Mouse (Mus musculus): ENCODE measurements around the gene Fam3c.
"Not testable (repeated sequence)": the region's sequence is repeated elsewhere in the genome, so short reads cannot be mapped to it uniquely, and the experiment has no call there.

Fam3c gene

DNA sequence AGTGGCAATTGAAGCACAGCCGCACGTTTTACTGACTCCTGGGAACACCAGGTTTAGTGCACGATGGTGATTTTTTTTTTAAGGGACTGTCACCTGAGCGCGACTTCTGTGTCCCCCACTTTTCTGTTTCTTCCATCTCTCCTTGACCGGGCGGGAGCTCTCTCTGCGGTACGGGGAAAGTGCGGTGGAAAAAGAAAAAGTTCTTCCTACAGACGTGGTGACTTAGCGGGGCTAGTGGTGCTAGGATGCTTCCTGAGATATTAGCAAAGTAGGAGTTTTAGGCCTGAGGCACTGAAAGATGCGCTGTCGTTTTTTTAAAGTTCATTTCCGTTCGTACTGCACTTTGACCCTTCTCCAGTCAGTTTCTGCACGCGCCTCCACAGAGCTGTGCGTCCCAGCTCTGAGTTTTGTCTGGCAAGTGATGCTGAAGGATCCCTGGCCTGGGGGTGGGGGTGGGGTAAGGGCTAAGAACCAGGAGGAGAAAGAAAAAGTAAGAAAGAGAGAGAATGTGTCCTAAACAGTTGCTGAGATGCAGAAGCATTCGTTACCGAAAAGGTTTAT lies 66.5 kb downstream of the Fam3c start:
- DNase-seq, result no peak

DNA sequence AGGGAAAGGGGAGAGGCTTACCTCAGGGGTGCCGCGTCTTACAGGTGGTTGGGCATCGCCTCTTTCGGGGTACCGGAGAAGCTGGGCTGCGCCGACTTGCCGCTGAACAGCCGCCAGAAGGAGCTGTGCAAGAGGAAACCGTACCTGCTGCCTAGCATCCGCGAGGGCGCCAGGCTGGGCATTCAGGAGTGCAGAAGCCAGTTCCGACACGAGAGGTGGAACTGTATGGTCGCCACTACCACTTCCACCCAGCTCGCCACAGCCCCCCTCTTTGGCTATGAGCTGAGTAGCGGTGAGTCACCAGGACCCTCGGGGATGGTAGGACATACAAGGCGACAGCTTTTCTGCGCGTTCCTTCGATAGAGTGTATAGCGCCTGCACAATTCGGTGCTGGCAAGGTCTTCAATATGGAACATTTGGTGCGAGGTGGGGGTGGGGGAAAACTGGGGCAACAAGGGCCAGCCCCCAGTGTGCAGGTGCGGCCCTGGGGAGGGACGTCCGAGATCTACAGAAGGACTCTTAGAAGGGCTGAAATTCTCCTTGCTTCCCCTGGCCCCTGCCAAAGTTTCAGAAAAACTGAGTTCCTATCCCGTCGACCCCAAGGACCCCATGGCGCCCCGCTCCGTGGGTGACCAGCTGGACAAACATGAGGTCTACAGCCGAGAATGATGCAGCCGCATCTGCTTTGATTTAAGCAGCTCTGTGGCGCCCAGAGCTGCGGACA lies 67.1 kb downstream of the Fam3c start:
- no peak for DNase-seq

DNA sequence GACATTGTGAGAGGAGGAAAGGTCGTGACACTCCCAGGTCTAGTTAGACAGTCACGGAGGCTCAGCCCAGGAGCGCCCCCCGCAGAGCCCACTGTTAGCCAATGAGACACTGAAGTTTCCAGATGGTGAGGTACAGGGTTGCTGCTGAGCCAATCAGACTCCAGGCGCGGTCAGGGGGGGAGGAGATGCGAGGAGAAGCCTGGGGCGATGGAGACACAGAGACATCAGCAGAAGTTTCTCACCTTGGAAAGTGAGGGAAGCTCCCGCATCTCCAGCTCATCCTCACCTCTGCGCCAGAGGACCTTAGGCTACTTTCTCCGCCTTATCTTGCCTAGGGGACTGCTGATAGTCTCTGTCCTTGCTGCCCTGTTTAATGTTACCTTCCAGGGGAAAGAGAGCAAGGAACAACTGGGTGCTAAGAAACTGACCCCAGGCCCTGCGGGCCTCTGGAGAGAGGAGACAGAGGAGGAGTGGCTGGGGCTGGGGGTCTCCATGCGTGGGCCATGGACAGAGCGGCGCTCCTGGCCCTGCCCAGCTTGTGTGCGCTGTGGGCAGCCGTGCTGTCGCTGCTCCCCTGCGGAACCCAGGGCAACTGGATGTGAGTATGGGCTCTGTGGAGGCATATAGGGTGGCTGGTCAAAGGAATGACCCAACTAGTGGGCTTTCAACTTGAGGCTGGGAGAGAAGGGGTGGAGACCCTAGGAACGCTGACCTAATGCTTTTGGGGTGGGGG lies 67.9 kb downstream of the Fam3c start, which contains the start of gene Wnt16:
Gene Wnt16 (plus strand): TSS at position 224 of the 733 bp plus-strand sequence.
- DNase-seq, result no peak

DNA sequence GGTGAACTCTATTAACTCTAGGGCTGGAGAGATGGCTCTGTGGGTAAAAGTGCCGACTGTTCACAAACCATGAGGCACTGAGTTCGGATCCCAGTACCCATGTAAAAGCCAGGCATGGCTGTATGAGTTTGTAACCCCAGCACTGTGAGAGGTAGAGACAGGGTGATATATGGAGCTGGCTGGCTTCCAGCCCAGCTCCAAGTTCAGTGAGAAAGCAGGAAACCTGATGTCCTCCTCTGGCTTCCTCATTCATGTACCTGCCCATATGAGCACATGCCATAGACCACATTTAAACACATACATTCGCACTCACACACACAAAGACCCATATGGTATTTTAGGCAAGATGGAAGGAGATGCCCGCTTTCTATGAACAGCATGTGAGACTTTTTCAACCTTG lies 73.6 kb downstream of the Fam3c start:
- DNase-seq, result no peak

DNA sequence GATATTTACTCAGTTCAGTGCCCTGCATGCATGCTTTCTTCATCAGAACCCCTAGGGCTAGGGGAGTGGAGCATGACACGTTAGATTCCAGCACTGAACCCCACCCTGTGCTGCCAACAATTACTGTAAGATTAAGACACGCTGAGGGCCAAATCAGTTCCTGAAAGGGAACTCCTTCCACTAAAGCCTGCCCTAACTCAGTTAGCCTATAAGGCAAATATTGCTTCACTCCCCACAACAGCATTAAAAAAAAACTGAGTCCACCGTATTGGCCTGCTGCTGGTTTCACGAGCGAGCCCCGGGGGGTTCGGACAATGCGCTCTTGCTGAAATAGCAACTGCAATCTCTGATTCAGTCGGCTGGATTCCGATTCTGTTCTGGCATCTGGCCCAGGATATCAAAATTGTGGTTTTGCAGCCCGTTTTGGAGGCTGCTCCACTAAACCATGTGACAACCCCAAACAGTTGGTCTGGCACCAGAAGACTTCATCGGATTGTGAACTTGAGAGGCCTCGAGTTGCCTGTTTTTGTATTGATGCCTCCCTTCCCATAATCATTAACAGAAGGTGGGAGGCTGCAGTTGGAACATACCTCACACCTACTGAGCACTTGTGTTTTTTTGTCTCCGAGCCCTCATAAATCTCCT lies 75.7 kb downstream of the Fam3c start:
- DNase-seq, result peak; percentile 6

DNA sequence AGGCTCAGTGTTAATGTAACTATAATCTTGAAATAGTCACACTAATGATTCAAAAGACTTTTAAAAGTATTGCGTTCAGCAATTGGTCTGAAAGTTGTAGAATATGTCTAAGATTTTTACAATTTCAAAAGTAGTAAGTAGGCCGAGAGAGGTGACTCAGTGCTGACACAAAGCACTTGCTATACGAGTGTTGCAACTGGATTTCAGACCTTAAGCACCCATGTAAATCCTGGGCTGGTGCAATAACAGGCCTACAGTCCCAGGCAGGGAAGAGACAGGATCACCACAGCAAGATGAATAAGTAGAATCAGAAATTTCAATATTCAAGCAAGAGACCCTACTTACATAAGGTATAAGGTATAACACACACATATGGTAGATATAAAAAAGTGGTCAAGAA lies 78.1 kb downstream of the Fam3c start:
- DNase-seq, result no peak

DNA sequence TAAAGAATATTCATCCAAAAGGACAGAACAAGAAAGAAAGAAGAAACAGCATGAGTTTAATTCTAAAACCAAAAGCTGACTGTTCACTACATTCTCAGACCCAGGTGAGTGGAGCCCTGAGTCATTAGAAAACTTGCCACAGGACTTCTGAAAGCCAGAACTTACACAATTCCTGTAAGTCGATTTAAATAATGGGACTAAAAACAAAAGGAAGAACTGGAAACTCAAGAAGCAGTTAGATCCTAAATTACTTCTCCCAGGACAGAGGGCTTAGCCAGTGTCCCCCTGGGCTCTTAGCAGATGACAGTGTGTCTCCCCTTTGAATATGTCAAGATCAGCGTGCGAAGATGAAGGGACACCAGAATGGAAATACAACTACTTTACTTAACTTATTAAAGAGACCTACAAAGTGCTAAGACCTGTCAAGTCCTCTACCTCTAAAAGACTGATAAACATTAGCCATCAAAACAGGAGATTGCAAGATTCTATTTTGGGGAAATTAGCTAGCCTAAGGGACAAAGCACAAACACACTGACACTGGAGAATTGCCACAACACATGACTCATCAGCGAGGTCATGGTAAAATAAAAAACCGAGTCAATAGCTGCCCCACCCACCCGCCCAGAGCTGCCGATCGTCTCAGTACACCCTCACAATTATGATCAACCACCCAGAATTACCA lies 86.1 kb downstream of the Fam3c start:
- DNase-seq, result no peak

DNA sequence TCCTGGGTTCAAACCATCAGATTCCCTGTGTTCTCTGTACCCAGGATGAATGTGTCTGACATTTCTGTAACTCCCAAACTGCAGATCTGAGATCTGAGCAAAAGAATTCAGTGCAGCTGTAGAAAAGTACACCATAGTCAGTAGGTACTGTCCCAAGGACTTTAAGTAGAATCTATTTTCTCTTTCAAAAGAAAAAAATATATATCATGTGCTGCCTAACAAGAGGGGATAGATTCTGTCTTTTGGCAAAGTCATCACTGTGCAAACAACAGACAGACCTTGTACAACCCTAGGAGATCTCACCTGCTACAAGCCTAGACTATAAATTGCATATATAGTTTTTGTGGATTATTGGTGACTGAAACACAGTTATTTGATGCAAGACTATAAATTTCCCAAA lies 87.4 kb downstream of the Fam3c start:
- DNase-seq, result no peak

DNA sequence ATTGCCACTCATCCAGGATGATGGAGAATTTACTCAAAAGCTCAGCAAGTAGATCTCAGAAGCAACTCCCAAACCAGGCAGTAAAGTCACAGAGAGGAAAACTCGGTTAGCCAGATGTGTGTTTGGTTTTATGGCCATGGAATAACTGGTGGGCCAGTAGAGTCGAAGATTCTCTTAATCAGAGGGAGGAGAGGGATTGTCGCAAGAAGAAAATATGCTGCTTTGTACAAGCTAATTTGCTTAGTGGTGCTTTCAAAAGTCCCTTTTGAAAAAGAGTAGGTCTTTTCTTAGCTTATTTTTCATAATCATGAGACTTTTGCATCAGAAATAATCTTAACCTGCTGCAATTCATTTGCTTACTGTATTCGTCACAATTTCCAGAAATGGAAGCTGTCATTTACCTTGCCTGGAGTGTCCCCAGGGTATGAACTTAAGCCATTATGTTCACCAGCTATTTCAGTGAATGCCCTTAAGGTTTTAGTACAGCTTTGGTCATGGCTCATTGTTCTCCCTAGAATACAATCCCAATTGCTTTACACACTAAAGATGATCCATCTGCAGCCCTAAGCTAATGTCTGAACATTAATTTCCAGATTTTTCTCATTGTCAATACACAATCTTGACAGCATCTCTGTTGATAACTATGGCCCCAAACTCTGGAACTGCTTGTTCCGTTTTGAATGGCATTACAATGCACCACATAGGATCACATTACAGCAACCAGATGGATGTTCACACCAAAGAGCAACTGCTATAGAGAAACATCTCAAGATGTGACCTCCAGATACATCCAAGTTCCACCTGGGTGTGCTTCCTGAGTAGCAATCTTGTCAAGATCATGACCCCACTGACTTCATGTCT lies 88.0 kb downstream of the Fam3c start:
- no peak for DNase-seq

DNA sequence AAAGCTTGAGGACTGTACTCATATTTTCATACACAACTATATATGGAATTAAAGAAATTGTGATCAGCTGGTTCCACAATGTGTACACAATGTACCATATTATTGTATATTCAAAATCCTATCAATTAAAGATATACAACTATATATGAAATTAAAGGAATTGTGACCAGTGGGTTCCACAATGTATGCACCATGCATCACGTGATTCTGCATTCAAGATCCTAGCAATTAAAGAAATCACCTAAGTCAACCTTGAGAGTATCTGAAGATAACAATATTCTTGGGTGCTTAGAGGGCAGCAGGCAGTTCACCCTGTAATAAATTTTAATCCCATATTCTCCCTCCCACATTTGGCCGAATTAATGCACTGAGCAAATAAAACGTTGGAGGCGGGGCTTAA lies 90.0 kb downstream of the Fam3c start:
- no peak for DNase-seq

DNA sequence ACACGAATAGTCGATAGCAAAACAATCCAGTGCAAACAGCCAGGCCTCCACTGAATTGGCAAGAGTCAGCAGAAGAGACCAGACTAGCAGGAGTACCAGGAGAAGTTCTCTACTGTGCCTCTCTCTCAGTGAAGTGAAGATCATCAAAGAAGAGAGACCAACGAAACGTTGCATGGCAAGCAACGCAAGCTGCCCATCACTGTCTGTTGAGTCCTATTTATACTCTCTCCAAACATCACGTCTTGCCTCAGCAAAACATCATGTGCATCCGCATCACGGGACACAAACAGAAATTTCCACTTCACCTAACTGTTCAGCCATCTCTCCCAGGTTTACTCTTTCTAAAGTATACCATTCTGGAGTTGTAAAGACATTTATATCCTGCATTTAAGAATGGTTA lies 91.9 kb downstream of the Fam3c start:
- DNase-seq, result not testable (repeated sequence)

DNA sequence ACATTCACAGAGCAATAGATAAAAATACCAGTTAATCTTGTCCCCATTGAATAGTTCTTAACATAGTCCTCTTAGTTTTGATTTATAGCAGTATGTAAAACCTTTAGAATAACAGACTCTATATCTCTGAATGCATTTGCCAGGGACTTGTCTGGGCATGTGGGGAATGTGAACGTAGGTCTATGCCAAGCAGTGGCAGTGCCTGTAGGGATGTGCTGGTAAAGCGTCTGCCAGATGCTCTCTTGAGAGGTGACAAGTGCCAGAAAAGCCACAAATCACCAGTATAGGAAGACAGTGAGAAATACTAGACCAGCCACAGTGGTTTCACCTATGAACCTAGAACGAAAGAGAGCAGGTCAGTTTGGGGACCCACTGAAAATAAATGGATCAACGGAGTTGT lies 93.5 kb downstream of the Fam3c start:
- no peak for DNase-seq

DNA sequence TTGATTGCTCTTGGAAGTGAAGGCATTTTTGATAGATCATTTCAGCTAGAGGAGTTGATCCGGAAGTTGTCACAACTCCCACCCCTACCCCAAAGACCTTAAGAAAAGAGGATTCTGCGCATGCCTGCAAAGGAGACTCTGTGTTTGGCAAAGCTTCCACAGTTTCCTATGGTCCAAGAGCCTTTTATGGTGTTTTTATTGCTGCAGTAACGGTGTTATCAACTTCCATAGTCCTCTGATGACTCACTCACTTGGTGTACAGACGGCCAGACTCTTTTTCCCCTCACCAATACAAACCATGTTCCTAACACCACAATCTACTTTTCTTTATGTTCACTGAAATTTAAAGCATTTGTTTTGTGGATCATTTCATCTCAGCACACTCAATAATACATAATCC lies 97.3 kb downstream of the Fam3c start:
- no peak for DNase-seq
